Mouse (Mus musculus): Measurements from ENCODE around the gene 4930432M17Rik.

DNA sequence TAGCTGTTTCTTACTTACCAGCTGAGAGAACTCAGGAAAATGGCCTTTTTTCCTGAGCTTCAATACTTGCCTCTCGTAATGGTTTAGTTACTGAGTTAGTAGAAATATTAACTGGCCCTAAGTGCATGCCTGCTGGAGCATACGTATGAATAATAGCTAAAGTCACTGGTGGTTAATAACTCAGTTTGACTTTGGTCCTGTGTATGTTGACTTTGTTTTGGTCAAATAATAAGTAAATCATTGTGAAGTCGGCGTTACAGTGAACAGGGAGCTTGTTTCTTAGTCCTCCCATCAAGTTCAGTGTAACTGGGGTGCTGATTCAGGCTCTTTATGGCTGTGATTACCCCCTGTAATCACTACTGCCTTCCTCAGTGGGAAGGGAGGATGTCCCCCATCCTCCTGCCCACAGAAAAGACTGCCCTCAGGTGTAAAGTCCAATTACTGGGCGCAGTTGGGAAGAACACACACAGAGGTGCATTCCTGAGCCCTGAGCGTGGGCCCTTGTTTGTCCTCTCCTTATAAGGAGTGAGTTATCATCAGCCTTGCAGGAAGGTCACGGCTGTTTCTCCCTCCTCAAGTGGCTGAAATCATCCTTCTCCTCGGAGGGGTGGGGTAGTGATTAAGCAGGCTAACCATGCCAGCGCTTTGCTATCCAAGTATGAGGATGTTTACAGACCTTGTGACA, 24.1 kb upstream of the 4930432M17Rik start:
- TF ChIP-seq CTCF (IDR thresholded peaks at IDR 0.05; ENCODE audit: borderline replicate concordance, insufficient read depth, low read length) (no peak), POLR2A (IDR thresholded peaks at IDR 0.05; ENCODE audit: low read depth, low read length) (no peak)
